Mouse (Mus musculus): ENCODE data around the gene St6galnac5. TPM values are rescaled to one million over a fixed set of nuclear protein-coding genes. Genes with fewer than 3 reads are reported as not detected.
"Not testable (repeated sequence)": the region's sequence is repeated elsewhere in the genome, so short reads cannot be mapped to it uniquely, and the experiment has no call there.

The St6galnac5 gene
- total RNA-seq, 1 experiment from 2014 or later, result 0.70 TPM

DNA sequence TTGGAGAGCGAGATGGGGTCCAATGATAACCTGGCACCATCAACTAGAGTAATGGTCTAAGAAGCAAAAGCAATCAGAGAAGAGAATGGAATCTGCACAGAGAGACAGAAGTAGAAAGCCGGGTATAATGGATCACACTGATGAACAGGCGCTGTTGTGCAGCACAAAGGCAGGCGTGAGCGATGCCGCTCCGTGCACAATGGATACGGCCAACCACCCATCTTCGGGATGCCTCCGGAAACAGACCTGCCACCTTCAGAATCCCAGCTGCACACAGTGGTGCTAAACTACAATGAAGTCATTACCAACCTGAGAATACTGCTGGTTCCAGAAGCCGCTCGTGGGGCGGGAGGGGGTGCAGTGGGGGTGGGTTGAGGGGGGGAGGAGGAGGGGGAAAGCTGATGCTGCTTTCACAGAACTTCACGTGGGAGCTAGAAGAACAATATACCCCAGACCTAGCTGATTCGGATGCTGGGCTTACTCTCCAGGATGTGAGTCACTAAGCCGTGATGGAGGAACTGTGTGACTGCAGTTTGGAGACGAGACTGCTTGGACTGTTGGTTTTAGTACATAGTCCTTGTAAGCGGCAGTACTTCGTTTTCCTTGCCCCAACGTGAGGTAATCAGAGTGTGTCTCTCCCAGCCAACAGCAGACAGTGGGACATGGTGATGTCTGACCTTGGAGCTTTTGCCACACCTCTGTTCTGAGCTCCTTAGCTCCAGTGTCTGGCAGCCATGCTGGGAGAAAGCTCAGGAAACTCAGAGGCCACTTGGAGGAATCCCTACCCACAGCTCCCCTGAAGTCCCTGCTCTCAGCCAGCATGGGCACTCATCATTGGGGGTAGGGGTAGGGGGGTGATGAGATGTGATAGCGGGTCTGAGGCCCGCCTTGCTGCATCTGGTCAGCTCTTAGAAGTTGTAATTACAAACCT is 115.7 kb downstream of the St6galnac5 start:
- no peak for DNase-seq

DNA sequence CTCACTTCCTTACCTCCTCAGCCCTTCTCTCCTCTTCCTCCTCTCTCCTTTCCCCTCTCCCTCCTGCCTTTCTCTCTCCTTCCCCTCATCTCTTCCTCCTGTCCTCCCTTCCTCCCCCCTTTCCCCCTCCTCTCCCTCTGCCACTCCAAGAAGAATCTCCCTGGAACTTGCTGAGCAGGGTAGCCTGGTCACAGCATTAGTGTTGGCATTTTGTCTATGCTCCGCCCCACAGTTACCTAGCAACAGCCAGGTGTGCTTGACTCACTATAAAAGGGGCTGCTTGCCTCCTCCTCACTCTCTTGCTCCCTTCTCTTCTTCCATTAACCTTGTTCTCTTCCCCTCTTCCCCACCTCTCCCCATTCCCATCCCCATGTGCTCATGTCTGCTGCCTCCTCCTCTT is 120.1 kb downstream of the St6galnac5 start:
- DNase-seq, result no peak

DNA sequence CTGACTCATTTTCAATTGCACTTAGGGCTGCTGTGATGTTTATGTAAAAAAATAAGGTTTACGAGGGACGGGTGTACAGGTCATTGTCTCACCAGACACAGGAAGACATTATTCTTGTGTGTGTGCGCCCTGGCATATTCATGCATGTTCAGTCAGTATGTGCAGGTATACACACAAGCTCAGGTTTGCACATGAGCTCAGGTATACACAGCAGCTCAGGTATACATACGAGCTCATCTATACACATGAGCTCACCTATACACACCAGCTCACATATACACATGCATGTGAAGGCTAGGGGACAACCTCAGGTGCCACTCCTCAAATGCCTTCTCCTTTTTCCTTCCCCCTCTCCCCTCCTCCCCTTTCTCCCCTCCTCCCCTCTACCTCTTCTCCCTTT is 120.6 kb downstream of the St6galnac5 start:
- no peak for DNase-seq

DNA sequence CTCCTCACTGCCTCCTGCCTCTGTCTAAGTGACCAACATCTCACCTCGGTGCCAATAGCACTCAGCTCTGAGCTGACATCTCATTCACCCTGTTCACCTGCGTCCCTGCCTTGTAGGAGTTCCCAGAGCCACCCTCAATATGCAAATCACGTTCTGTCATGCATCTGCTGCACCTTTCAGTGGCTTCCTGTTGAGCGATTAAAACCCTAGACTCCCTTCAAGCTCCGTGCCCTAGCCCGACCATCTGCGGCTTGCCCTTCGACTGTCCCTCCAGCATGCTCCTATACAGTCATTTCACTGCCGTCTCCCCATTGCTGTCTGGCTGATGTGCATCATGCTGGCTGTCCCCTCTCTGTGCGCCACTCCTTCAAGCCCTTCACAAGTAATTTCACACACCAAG is 126.0 kb downstream of the St6galnac5 start:
- DNase-seq, result no peak

DNA sequence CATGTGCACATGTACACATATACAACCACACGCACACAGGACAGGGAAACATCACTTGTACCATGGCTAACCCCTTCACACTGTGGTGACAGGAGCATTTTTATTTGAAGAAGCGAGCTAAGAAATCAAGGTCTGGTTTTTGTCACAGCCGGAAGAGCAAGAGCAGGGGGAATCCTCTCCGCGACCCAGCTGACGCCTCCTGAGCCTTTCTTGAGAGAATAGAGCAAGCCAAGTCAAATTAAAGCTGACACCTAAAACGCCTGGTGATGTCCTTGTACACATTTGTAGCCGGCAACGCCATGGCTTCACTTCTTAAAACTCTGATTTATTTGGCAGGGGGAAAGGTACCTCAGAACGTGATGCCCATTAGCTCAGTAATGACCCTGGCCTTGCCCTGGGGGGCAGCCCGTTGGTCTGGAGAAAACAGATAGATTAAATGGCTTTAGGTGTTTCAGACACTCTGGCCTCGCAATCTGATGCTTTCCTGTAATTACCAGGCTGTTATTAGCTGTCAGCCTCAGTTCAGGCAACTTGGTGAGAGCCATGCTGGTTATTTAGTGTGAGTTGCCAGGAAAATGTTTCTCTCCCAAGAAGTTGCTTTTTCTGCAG is 126.9 kb downstream of the St6galnac5 start:
- DNase-seq, result no peak

DNA sequence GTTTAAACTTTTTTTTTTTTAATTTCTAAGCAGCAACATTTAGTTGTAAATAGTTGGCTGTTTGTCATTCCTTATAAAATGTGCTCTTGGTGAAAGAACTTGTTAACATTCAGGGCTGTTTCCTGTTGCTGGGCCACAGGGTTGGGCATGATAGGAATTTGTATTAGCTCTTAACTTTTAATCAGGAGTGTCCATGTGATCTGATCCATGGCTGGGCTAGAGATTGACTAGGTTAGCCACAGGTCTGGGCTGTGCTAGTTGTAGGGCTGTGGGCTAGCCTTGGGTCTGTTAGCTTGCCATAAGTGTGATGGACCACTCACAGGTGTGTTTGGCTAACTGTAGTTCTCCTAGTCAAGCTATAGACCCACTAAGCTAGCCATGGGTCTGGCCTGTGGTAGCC is 138.1 kb downstream of the St6galnac5 start:
- no peak for DNase-seq

DNA sequence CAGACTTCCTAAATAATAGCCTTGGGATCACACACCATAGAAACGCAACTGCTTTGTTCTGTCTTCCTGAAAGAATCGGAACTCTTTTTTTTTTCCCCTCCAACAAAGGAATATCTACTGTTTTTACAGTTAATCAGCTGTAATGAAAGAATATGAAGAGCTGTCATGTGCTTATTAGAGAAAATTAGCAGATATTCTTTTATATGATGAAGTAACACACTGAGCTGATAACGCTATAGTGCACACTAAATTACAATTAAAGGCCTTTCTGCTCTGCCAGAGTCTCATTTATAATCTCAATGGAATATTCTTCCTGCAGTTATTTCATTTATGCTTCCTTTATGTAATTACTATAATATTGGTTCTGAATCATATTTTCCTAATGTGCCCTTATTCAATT is 139.4 kb downstream of the St6galnac5 start:
- no peak for DNase-seq

DNA sequence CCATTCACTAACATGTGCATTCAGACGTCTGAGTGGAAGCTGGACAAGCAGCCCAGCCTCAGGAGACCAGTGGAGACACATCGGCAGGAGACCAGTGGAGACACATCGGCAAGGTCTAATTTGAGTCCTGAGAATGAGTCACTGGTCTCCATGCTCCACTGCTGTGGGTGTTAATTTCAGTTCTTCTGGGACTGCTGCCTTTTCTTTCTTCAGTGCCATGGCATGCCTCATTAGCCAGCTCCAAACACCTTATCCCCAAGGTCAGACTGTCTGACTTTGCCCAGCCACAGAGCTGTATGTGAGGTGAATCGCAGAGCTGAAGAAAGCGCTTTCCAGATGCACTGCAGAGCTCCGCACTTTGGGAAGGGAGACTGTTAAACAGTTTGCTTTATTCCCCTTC is 140.8 kb downstream of the St6galnac5 start:
- DNase-seq, result no peak

DNA sequence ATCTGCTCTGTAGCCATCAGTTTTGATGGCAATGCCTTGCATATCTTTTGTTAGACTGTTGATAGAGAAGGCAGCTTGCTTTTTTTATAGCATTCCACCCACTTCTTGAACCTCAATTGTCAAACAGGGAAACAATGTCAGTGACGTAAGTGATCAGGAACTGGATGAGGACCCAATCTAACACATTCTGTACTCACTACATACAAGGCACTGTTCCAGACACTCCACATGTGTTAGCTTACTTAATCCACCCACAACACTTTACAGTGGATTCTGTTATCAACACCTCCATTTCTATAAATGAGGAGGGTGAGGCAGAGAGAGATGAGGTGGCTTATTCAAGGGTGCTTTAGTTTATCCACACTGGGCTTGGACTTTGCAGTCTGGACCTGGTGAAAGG is 144.1 kb downstream of the St6galnac5 start:
- DNase-seq, result no peak

DNA sequence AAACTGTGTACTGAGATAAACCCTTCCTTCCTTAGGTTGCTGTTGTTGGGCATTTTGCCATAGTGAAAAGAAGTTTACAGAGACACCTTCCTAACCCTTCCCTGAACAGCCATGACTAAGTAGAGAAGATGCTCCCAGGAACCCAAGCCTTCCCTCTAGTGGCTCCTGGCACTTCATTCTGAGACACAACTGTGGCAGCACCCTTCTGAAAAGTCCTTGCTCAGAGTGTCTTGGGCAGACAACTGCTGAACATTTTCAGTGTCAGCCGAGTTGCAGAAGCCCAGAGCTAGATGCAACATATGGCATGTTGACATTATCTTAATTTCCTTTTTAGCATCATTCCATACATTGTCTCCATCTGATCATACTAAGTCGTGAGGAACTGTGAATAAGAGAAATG is 144.6 kb downstream of the St6galnac5 start:
- DNase-seq, result no peak

DNA sequence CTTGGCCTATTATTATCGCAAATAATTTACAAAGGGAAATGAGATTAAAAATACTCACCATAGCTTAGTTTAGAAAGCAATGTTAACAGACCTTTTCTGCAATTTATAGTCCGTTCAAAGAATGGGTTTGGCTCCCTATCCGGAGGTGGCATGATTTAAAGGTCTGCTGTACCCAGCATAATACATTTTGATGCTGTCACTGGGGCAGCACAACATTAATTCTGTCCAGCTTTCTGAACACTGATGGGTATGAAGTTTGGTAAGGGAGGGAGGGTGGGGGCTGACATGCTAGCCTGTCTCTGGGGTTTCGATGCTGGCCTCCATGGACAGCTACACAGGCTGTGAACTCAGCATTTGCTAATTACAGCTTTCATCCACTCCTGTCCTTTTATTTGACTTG is 149.6 kb downstream of the St6galnac5 start:
- DNase-seq, result no peak

DNA sequence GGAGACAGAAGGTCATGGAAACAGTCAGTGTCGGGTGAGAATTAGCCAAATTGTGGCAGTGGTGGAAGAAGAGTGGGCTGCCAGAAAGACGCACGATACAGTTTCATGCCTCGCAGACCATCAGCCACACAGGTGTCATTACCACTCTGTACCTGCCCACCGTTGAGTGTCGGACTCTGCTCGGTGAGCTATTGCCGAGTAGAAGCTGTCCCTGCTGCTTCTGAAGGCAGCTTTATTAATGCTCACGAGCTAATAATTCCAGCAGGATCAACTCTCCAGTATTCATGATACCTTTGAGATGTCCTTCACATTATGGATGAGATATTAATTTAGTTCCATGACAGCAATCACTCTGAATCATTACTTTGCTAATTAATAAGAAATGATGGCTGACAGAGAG is 150.1 kb downstream of the St6galnac5 start:
- no peak for DNase-seq

DNA sequence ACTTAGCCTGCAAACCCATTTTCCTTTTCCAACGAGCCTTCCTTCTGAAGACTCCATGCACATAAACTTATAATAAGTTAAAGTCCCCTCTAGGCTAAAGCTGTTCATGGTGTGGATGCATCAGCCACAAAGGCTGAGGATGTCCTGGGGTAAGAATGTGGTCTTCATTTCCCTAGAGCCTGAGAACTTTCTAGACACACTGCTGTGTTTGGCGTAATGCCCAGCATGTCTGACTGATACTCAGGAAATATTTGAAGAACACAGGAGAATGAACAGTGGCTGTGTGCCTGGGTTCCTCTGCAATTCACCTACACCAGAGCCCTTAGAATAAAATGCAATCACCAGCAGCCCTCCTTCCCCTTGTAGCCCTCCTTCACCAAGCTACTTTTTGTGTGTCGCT is 150.7 kb downstream of the St6galnac5 start:
- peak; percentile 9 for DNase-seq

DNA sequence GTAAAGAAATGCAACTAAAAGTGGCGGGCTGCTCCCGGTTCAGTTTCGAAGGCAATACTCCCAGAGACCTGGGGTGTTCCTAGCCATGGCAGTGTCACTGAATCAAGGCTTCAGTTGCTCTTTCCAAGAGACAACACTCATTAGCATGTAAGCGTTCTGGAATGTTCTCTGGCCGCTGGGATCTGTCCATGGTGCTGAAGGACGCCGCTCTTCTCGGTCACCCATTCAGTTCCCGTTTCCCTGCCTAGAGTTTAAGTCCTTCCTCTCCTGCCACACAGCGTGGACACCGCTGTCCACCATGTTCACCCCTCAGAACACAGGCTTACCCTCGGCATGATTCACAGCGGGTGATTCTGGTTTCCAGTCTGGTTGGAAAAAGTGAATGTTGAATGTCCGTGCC is 160.8 kb downstream of the St6galnac5 start:
- peak; percentile 85 for DNase-seq

DNA sequence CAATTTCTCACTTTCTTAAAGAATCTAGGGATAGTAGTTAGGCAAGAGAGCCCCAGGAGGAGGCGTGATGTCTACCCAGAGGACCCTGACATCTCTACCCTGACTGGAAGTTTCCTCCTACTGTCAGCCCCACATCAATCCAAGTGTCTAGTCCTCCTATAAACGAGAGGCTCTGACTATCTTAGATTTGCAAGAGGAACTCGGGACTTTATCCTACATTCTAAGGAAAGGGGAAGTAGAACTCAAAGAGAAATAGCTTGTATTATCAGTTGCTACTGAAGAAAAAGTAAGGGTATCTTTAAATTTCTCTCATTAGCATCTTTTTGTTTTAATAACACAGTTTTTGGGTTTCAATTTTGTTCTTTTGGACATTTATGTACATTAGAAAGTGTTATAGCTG is 161.6 kb downstream of the St6galnac5 start:
- DNase-seq, result no peak

DNA sequence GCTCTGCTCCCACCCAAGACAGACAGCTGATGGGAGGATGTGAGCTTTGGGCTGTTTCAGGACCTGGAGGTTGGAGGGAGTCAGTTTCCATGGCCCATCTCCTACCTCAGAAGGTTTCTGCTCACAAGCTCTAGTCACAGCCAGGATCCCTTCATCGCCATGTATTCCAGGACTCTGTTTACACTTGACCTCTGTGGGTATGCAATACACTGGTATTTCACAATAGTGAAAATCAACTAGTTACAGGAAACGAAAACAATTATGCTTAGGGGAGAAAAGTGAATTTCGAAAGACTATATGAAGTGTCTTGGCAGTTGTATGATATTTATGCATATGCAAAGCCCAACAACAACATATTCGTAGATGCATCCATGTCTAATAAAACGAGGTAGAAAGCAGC is 166.9 kb downstream of the St6galnac5 start:
- DNase-seq, result no peak

DNA sequence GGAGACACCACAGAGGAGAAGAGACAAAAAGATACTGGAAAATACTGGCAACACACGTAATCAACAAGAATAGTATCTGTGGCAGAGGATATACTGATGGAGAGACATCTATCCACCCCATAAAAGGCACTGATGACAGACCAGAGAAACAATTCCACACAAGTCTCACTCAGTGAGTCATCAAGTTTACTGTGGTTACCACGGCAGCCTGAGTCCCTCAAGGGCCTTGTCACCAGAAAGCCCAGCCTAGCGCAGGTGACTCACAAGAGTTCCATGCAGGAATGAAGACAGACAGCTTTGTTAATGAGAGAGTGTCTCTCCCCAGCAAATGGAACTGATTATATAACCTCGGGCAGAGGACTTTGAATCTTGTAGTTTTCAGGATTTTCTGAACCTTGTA is 168.1 kb downstream of the St6galnac5 start:
- peak; percentile 56 for DNase-seq

DNA sequence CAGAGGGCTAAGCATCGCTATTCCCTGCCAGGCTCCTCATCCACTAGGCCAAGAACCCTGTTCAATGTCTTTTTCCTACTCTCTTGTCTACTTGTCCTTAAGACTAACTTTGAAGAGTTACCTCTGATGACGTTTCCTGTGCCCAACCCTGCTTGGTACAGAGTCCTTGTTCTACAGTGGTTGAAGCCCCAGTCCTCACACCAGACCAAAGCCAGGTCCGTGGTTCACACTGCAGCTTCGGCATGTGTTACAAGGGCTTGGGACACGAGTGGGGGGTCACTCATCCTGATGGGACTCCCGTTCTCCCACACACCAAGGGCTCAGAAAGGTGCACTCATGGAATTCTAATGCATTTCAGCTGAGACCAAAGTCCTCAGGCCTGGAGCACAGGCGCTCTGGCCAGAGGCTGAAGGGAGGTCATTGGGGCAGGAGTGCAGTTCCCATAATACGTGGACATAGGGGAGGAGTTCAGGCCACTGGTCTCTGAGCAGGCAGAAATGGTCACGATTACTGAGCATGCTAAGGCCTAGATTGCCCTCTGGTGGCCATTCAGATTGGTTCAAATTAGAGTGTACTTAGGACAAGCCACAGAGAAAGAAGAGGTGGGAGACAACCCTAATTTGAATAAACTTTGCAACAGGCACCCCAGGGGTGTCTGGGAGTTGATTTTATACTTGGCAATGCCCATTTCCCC is 182.2 kb downstream of the St6galnac5 start:
- peak; percentile 40 for DNase-seq

DNA sequence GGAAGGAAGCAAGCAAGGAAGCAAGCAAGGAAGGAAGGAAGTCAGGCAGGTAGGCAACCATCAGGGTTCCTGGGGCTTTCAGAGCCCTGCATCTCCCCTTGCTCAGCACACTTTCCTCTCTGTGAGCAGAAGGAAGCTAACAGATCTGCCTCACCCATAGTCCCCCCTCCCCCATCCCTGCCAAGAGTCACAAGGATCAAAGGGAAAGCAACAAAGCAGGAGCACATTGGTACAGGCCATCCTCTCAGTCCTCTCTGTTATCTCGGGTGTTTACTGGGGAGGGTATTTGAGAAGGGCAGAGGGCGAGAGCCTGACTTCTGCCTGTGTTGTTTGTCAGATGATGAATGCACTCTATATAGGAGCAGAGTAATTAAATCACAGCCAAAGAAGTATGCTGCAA is 184.7 kb downstream of the St6galnac5 start:
- no peak for DNase-seq

DNA sequence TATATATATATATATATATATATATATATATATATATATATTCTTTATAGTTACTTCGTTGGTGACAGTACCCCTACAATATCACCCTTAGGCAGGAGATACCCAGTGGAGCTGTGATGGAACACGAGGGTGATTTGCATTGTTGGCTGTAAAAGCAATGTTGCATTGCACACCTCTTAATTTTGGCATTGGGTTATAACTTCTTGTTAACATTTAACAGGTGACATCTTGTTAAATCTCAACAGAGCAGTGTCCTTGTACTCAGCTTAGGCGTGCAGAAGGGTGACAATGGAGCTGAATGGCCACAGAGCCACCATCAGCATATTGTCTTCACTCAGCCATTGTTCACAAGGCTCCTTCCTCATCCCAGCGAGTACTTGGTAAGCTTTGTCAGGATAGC is 185.8 kb downstream of the St6galnac5 start:
- no peak for DNase-seq

DNA sequence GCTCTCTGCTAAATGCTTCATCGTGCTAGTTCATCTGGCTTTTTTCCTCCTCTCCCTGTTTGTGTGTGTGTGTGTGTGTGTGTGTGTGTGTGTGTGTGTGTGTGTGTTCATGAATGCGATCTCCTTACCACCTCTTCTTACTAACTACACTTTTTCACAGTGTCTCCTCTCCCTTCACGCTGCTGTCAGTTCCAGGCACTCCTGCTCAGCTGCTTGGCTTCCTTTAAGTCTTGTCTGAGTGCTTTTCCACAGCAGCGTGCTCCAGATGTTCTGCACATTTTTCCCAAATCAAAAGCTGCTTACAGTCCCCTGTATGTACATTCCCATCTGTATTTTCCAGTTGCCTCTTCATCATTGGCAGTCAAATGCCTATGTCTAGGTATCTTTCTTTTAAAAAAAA is 189.0 kb downstream of the St6galnac5 start:
- no peak for DNase-seq

DNA sequence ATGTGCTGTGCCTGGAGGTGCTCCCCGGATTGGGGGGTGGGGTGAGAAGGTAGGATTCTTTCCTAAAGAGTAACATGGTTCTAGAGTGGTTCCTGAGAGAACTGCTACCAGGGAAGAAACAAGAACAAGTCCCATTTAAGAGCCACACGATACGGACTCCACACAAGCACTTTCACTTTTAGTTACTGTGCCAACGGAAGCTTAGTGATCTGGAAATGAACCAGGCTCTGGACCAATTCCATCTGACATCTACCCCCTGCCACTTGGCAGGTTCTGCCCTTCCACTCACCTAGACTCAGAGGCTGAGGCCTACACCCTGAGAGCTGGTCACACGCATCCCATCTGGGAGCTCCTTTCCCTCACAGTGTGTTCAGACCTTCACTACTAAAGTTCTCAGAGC is 189.4 kb downstream of the St6galnac5 start:
- DNase-seq, result no peak

DNA sequence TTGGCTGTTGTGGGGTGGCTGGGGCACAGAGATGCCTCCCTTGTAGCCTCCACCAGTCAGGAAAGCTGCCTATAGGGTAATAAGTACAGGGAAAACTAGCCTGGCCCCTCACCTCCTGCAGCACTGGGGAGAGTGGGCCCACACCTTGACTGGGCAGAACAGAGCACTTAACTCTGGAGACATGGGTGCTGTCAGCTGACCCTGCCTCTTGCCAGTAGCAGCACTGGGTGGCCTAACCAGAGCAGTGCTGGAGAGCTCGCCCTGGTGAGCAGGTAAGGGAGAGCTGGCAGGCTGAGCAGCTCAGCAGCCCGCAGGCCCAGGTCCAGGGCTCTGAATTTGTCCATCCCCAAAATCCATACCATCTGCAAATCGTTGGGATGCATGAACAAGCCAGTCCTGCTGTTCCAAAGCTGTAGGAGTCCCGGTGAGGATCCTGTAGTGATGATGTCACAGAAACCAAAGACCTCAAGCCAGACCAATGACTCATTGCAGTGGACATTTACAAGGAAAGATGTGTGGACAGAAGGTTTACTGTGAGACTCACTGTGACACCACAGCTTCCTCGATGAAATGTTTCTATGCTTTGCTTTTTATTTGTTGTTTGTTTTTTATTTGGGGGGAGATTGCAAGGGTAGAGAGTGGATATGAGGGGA is 193.6 kb downstream of the St6galnac5 start:
- DNase-seq, result not testable (repeated sequence)
